Mouse (Mus musculus): Measurements from ENCODE around the gene Srebf2. TPM values are rescaled to one million over a fixed set of nuclear protein-coding genes. Genes with fewer than 3 reads are reported as not detected.

Srebf2 gene
- polyA plus RNA-seq, 1 experiment = 205 TPM

DNA sequence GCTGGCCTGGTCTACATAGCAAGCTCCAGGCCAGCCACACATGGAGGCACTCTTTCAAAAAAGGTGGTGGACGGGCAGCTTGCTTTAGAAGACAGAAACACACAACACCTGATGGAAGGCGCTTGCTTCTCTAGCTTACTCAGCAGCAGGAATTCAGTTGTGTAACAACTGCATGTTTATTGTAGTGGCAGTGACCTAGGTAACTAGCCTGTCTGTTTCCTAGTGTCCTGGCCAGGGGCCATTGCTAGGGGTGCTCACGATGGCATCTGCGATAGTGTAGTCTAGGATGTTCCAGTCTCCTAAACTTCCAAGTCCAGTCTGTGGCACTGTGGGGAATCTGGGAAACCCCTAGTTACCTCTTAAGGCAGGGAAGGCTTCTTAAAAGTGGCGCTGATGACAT is 2.8 kb upstream of the Srebf2 start:
- no peak overlapping the region for H3K27ac ChIP-seq (ENCODE audit: insufficient read depth, low read length)

GRCm38 (mm10) chr15:82145408-82145807 is 1.6 kb upstream of the Srebf2 start:
- Histone ChIP-seq H3K27ac (ENCODE audit: insufficient read depth, low read length) (peak overlapping the region; percentile 97), H3K4me3 (ENCODE audit: low read depth, low read length) (no peak overlapping the region), H3K9me3 (replicated peaks; ENCODE audit: control insufficient read depth, insufficient read depth, low read length, poor library complexity, severe bottlenecking) (no peaks in the 10 kb centered on the region), H3K36me3 (ENCODE audit: control insufficient read depth, insufficient read depth, low read length, poor library complexity, severe bottlenecking) (0 out of 2 replicates have a peak, but pooled peaks cover 1% of the 10 kb centered on the region), H3K4me1 (ENCODE audit: control insufficient read depth, insufficient read depth, low read length) (peaks cover 4% of the 10 kb centered on the region), H3K9ac (ENCODE audit: low read depth, poor library complexity, severe bottlenecking) (peak overlapping the region; percentile 53; the same call in 1 of the 2 replicates), H3K27me3 (ENCODE audit: control insufficient read depth, insufficient read depth, low read length, poor library complexity, severe bottlenecking) (no peaks in the 10 kb centered on the region)
- no peak for TF ChIP-seq CTCF (IDR thresholded peaks at IDR 0.05; ENCODE audit: low read depth, low read length)
- no peak for TF ChIP-seq POLR2A (IDR thresholded peaks at IDR 0.05; ENCODE audit: insufficient read depth, low read length)
- no peak for TF ChIP-seq EP300 (IDR thresholded peaks at IDR 0.05; ENCODE audit: insufficient read depth, low read depth, low read length)

More for the DNA sequence above, 2.8 kb upstream of the Srebf2 start:
- H3K4me1 ChIP-seq (ENCODE audit: control insufficient read depth, insufficient read depth, low read length) = peaks cover 4% of the 10 kb centered on the region
- H3K9me3 ChIP-seq (replicated peaks; ENCODE audit: control insufficient read depth, insufficient read depth, low read length, poor library complexity, severe bottlenecking) = no peaks in the 10 kb centered on the region
- no peak overlapping the region for H3K9ac ChIP-seq (ENCODE audit: low read depth, poor library complexity, severe bottlenecking)
- no peaks in the 10 kb centered on the region for H3K36me3 ChIP-seq (ENCODE audit: control insufficient read depth, insufficient read depth, low read length, poor library complexity, severe bottlenecking)
- no peak for TF ChIP-seq POLR2A (IDR thresholded peaks at IDR 0.05; ENCODE audit: insufficient read depth, low read length)
- TF ChIP-seq CTCF (IDR thresholded peaks at IDR 0.05; ENCODE audit: low read depth, low read length) = no peak
- TF ChIP-seq EP300 (IDR thresholded peaks at IDR 0.05; ENCODE audit: insufficient read depth, low read depth, low read length) = no peak
- no peaks in the 10 kb centered on the region for H3K27me3 ChIP-seq (ENCODE audit: control insufficient read depth, insufficient read depth, low read length, poor library complexity, severe bottlenecking)
- no peak overlapping the region for H3K4me3 ChIP-seq (ENCODE audit: low read depth, low read length)

GRCm38 (mm10) chr15:82145851-82146769 is 871 bp upstream of the Srebf2 start:
- peak overlapping the region; percentile 53 for H3K9ac ChIP-seq (ENCODE audit: low read depth, poor library complexity, severe bottlenecking)
- peak overlapping the region; percentile 47 for H3K4me3 ChIP-seq (ENCODE audit: low read depth, low read length)
- no peaks in the 10 kb centered on the region for H3K27me3 ChIP-seq (ENCODE audit: control insufficient read depth, insufficient read depth, low read length, poor library complexity, severe bottlenecking)
- TF ChIP-seq CTCF (IDR thresholded peaks at IDR 0.05; ENCODE audit: low read depth, low read length) (no peak), EP300 (IDR thresholded peaks at IDR 0.05; ENCODE audit: insufficient read depth, low read depth, low read length) (no peak), POLR2A (IDR thresholded peaks at IDR 0.05; ENCODE audit: insufficient read depth, low read length) (no peak)
- H3K27ac ChIP-seq (ENCODE audit: insufficient read depth, low read length) = peak overlapping the region; percentile 97
- peaks cover 5% of the 10 kb centered on the region for H3K4me1 ChIP-seq (ENCODE audit: control insufficient read depth, insufficient read depth, low read length)
- H3K36me3 ChIP-seq (ENCODE audit: control insufficient read depth, insufficient read depth, low read length, poor library complexity, severe bottlenecking) = 0 out of 2 replicates have a peak, but pooled peaks cover 5% of the 10 kb centered on the region
- H3K9me3 ChIP-seq (replicated peaks; ENCODE audit: control insufficient read depth, insufficient read depth, low read length, poor library complexity, severe bottlenecking) = no peaks in the 10 kb centered on the region

DNA sequence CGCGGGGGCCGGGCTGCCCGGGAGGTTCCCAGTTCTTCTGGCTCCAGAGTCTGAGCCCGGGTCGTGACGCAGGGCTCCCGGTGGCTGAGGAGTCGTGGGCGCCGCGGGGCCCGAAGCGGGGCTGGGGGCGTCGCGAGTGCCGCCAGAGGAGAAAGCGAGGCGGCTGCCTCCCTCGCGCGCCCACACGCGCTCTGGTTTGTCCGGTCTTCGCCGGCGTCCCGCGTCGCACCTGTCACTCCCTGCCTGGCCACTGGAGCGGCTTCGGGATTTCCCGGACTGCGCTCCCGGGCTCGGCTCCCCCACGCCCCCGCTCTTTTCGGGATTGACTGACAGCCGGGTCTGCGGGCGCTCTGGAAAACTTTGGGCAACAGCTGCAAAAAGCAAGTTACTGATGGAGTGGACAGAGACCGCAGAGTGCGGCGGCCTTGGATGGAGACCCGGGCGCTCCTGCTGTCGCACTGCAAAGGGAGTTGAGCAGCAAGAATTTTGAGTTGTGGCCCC is 680 bp downstream of the Srebf2 start:
- no peak for TF ChIP-seq POLR2A (IDR thresholded peaks at IDR 0.05; ENCODE audit: insufficient read depth, low read length)
- no peak for TF ChIP-seq EP300 (IDR thresholded peaks at IDR 0.05; ENCODE audit: insufficient read depth, low read depth, low read length)
- TF ChIP-seq CTCF (IDR thresholded peaks at IDR 0.05; ENCODE audit: low read depth, low read length) = no peak
- Histone ChIP-seq H3K36me3 (ENCODE audit: control insufficient read depth, insufficient read depth, low read length, poor library complexity, severe bottlenecking) (0 out of 2 replicates have a peak, but pooled peaks cover 5% of the 10 kb centered on the region), H3K4me1 (ENCODE audit: control insufficient read depth, insufficient read depth, low read length) (peaks cover 10% of the 10 kb centered on the region), H3K4me3 (ENCODE audit: low read depth, low read length) (peak overlapping the region; percentile 94), H3K27ac (ENCODE audit: insufficient read depth, low read length) (no peak overlapping the region), H3K27me3 (ENCODE audit: control insufficient read depth, insufficient read depth, low read length, poor library complexity, severe bottlenecking) (no peaks in the 10 kb centered on the region), H3K9me3 (replicated peaks; ENCODE audit: control insufficient read depth, insufficient read depth, low read length, poor library complexity, severe bottlenecking) (no peaks in the 10 kb centered on the region), H3K9ac (ENCODE audit: low read depth, poor library complexity, severe bottlenecking) (peak overlapping the region; percentile 100)

GRCm38 (mm10) chr15:82148510-82148911 is 1.5 kb downstream of the Srebf2 start:
- Histone ChIP-seq H3K27ac (ENCODE audit: insufficient read depth, low read length) (no peak overlapping the region; the same call in 1 of the 2 replicates), H3K4me1 (ENCODE audit: control insufficient read depth, insufficient read depth, low read length) (peaks cover 10% of the 10 kb centered on the region)
- no peak for TF ChIP-seq CTCF (IDR thresholded peaks at IDR 0.05; ENCODE audit: low read depth, low read length)
- no peak for TF ChIP-seq POLR2A (IDR thresholded peaks at IDR 0.05; ENCODE audit: insufficient read depth, low read length)
- TF ChIP-seq EP300 (IDR thresholded peaks at IDR 0.05; ENCODE audit: insufficient read depth, low read depth, low read length) = no peak

More at GRCm38 (mm10) chr15:82148510-82148911, 1.5 kb downstream of the Srebf2 start:
- peak overlapping the region; percentile 74 for H3K4me3 ChIP-seq (ENCODE audit: low read depth, low read length)
- no peaks in the 10 kb centered on the region for H3K27me3 ChIP-seq (ENCODE audit: control insufficient read depth, insufficient read depth, low read length, poor library complexity, severe bottlenecking)
- no peaks in the 10 kb centered on the region for H3K9me3 ChIP-seq (replicated peaks; ENCODE audit: control insufficient read depth, insufficient read depth, low read length, poor library complexity, severe bottlenecking)
- H3K36me3 ChIP-seq (ENCODE audit: control insufficient read depth, insufficient read depth, low read length, poor library complexity, severe bottlenecking) = 0 out of 2 replicates have a peak, but pooled peaks cover 5% of the 10 kb centered on the region
- H3K9ac ChIP-seq (ENCODE audit: low read depth, poor library complexity, severe bottlenecking) = peak overlapping the region; percentile 100

All from ES-Bruce4 (cell line).